Mouse (Mus musculus) lung, embryonic 14.5 days (tissue): ENCODE measurements around the gene Nt5c2. TPM values are rescaled to one million over a fixed set of nuclear protein-coding genes. Genes with fewer than 3 reads are reported as not detected.
A peak's percentile ranks its signal among the peaks of the same experiment; 100 is the strongest.

ENCODE experiments used
- ATAC-seq: fragments of 200-750 bp; cut with Nextera tagmentation; 2 replicates; pipeline ENCODE4 v1.8.0; 2017; ENCODE audit warnings: mild to moderate bottlenecking, moderate TSS enrichment, moderate library complexity; ENCODE audit not compliant: insufficient read depth
- DNase-seq: peaks from one replicate; pipeline ENCODE4 v3.0.0-alpha.2; 2015
- H3K27ac ChIP-seq: fragments of 300-500 bp; sonication (generic); 2 replicates; pipeline ENCODE4 v1.5.1; 2014; ENCODE audit warnings: low read depth, mild to moderate bottlenecking, moderate library complexity
- H3K27me3 ChIP-seq: fragments of 300-500 bp; sonication (generic); 2 replicates; pipeline ENCODE4 v1.6.1; 2014; ENCODE audit warnings: low read length, control low read depth; ENCODE audit not compliant: insufficient read depth
- H3K36me3 ChIP-seq: fragments of 300-500 bp; sonication (generic); 2 replicates; pipeline ENCODE4 v1.6.1; 2014; ENCODE audit warnings: control low read depth; ENCODE audit not compliant: insufficient read depth
- H3K4me1 ChIP-seq: fragments of 300-500 bp; sonication (generic); 2 replicates; pipeline ENCODE4 v1.6.1; 2014; ENCODE audit warnings: antibody characterized with exemption, control low read depth; ENCODE audit not compliant: insufficient read depth
- H3K4me2 ChIP-seq: fragments of 300-500 bp; sonication (generic); 2 replicates; pipeline ENCODE4 v1.6.1; 2014; ENCODE audit warnings: mild to moderate bottlenecking
- H3K4me3 ChIP-seq: fragments of 300-500 bp; sonication (generic); 2 replicates; pipeline ENCODE4 v1.5.1; 2014; ENCODE audit warnings: low read depth, low read length
- H3K9ac ChIP-seq: fragments of 300-500 bp; sonication (generic); 2 replicates; pipeline ENCODE4 v1.6.1; 2014
- H3K9me3 ChIP-seq: fragments of 300-500 bp; sonication (generic); 2 replicates; pipeline ENCODE4 v1.6.1; 2016; ENCODE audit warnings: low read depth, low read length, control low read depth
- CTCF ChIP-seq: IDR thresholded peaks from 2 replicates; pipeline ENCODE4 v1.5.1; 2016; ENCODE audit warnings: antibody characterized with exemption, low read depth
- WGBS: fragments of 180-500 bp; shearing (Covaris S2); extraction: QIAGEN DNeasy Blood & Tissue Kit; methylation state at CpG from one replicate; pipeline ENCODE4 v1.1.7; 2014; 5-methylcytosine and 5-hydroxymethylcytosine counted together
- polyA plus RNA-seq: library from polyadenylated mRNA; unstranded; fragments of >200 nt; fragmentation: Nextera tagmentation; extraction: Ambion mirVana; gene quantifications from 2 replicates; pipeline ENCODE4 v1.2.1, GENCODE M21; 2014

Gene Nt5c2
- polyA plus RNA-seq, 1 experiment from 2014 or later, result 81.2 TPM

GRCm38 (mm10) chr19:47049061-47049460, 34.1 kb upstream of the Nt5c2 start:
- Histone ChIP-seq H3K36me3 (peaks cover 25% of the 10 kb centered on the region), H3K4me1 (peaks cover 6% of the 10 kb centered on the region; the same call in 1 of the 2 replicates), H3K27me3 (no peaks in the 10 kb centered on the region), H3K4me3 (peak overlapping the region; percentile 86; the same call in 1 of the 2 replicates), H3K9ac (no peak overlapping the region), H3K4me2 (peak overlapping the region; percentile 86), H3K27ac (no peak overlapping the region), H3K9me3 (no peaks in the 10 kb centered on the region)
- 56% methylated on average over 4 of the region's 4 CpGs for WGBS
- ATAC-seq (no peak), DNase-seq (no peak)
- TF ChIP-seq CTCF, result no peak

- H3K9me3 ChIP-seq, result no peaks in the 10 kb centered on the region
- TF ChIP-seq CTCF, result no peak
- no peaks in the 10 kb centered on the region for H3K27me3 ChIP-seq
- no peak for DNase-seq
- peaks cover 28% of the 10 kb centered on the region for H3K36me3 ChIP-seq
- H3K27ac ChIP-seq, result no peak overlapping the region
- 77% methylated on average over 13 of the region's 13 CpGs for WGBS
- no peak overlapping the region for H3K4me3 ChIP-seq
- H3K9ac ChIP-seq, result no peak overlapping the region
- H3K4me2 ChIP-seq, result no peak overlapping the region
- H3K4me1 ChIP-seq, result peaks cover 6% of the 10 kb centered on the region; the same call in 1 of the 2 replicates
- ATAC-seq, result no peak
Measured at GRCm38 (mm10) chr19:47047236-47047833, 32.4 kb upstream of the Nt5c2 start.

- DNase-seq (peak; percentile 17), ATAC-seq (no peak)
- 92% methylated on average over 1 of the region's 1 CpGs for WGBS
- H3K36me3 ChIP-seq, result peaks cover 31% of the 10 kb centered on the region
- no peak overlapping the region for H3K4me2 ChIP-seq
- H3K4me3 ChIP-seq, result no peak overlapping the region
- TF ChIP-seq CTCF, result no peak
- peaks cover 6% of the 10 kb centered on the region; the same call in 1 of the 2 replicates for H3K4me1 ChIP-seq
- no peaks in the 10 kb centered on the region for H3K27me3 ChIP-seq
- H3K27ac ChIP-seq, result no peak overlapping the region
- H3K9me3 ChIP-seq, result no peaks in the 10 kb centered on the region
- no peak overlapping the region for H3K9ac ChIP-seq
Measured at GRCm38 (mm10) chr19:47046343-47046742, 31.4 kb upstream of the Nt5c2 start.

GRCm38 (mm10) chr19:47043608-47044007, 28.7 kb upstream of the Nt5c2 start:
- no peak for ATAC-seq
- DNase-seq, result peak; percentile 62
- H3K27ac ChIP-seq, result no peak overlapping the region
- no peaks in the 10 kb centered on the region for H3K9me3 ChIP-seq
- 79% methylated on average over 3 of the region's 3 CpGs for WGBS
- H3K4me2 ChIP-seq, result no peak overlapping the region
- no peak overlapping the region for H3K9ac ChIP-seq
- H3K4me3 ChIP-seq, result no peak overlapping the region
- no peaks in the 10 kb centered on the region for H3K4me1 ChIP-seq
- peaks cover 49% of the 10 kb centered on the region for H3K36me3 ChIP-seq
- peak; percentile 45 for TF ChIP-seq CTCF
- H3K27me3 ChIP-seq, result no peaks in the 10 kb centered on the region

- Histone ChIP-seq H3K4me3 (no peak overlapping the region), H3K4me2 (no peak overlapping the region), H3K27me3 (no peaks in the 10 kb centered on the region), H3K9me3 (no peaks in the 10 kb centered on the region), H3K9ac (no peak overlapping the region), H3K4me1 (no peaks in the 10 kb centered on the region), H3K27ac (no peak overlapping the region), H3K36me3 (peaks cover 50% of the 10 kb centered on the region)
- WGBS, result 81% methylated on average over 3 of the region's 3 CpGs
- DNase-seq (no peak), ATAC-seq (no peak)
- no peak for TF ChIP-seq CTCF
Measured at GRCm38 (mm10) chr19:47040720-47041473, 25.9 kb upstream of the Nt5c2 start.

GRCm38 (mm10) chr19:47036596-47036995, 21.6 kb upstream of the Nt5c2 start:
- Histone ChIP-seq H3K36me3 (peaks cover 59% of the 10 kb centered on the region), H3K9ac (no peak overlapping the region), H3K9me3 (no peaks in the 10 kb centered on the region), H3K27ac (no peak overlapping the region), H3K27me3 (no peaks in the 10 kb centered on the region), H3K4me3 (no peak overlapping the region), H3K4me1 (no peaks in the 10 kb centered on the region), H3K4me2 (no peak overlapping the region)
- 80% methylated on average over 3 of the region's 3 CpGs for WGBS
- ATAC-seq (no peak), DNase-seq (no peak)
- no peak for TF ChIP-seq CTCF

- no peak overlapping the region for H3K9ac ChIP-seq
- no peak overlapping the region for H3K27ac ChIP-seq
- H3K9me3 ChIP-seq, result no peaks in the 10 kb centered on the region
- TF ChIP-seq CTCF, result no peak
- no peak overlapping the region for H3K4me3 ChIP-seq
- WGBS, result 81% methylated on average over 4 of the region's 4 CpGs
- ATAC-seq (no peak), DNase-seq (no peak)
- no peak overlapping the region for H3K4me2 ChIP-seq
- H3K4me1 ChIP-seq, result no peaks in the 10 kb centered on the region
- H3K27me3 ChIP-seq, result no peaks in the 10 kb centered on the region
- H3K36me3 ChIP-seq, result peaks cover 50% of the 10 kb centered on the region
Measured at GRCm38 (mm10) chr19:47034916-47035315, 20.0 kb upstream of the Nt5c2 start.
